Mouse (Mus musculus) 3134 (cell line): ENCODE results near the gene Snf8.
A peak's percentile ranks its signal among the peaks of the same experiment; 100 is the strongest.

Experiments
- DNase-seq: peaks from one replicate; pipeline ENCODE4 v3.0.0-alpha.2; 2011; ENCODE audit warnings: low spot score; ENCODE audit not compliant: insufficient read length; ENCODE audit errors: extremely low read depth

Gene Snf8

GRCm38 (mm10) chr11:96020622-96021021 is 14.1 kb upstream of the Snf8 start:
- DNase-seq: no peak

DNA sequence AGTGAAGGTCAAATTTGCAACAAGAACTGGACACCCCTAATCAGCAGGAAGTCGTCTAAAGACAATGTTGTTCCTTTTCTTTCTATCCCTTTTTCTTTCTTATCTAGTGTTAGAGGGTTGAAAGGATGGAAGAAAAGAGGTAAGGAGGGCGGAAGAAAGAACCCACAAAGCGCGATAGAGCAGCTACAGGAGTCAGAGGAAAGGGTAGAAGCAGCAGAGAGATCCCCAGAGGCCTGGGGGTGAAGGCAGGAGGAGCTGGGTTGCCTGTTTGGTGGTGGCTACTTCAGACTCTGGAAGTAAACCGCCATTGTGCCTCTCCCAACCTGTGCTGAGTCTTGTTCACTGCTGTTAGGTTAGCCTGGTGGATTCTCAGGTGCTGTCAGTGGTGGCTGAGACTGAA is 6.6 kb upstream of the Snf8 start:
- no peak for DNase-seq

- no peak for DNase-seq
Measured at GRCm38 (mm10) chr11:96030571-96030970, 4.1 kb upstream of the Snf8 start.

- no peak for DNase-seq
Measured at GRCm38 (mm10) chr11:96031701-96032100, 3.0 kb upstream of the Snf8 start.

- DNase-seq: peak; percentile 31
Measured at GRCm38 (mm10) chr11:96033264-96033663, 1.4 kb upstream of the Snf8 start.

GRCm38 (mm10) chr11:96034116-96034515 is 569 bp upstream of the Snf8 start:
- no peak for DNase-seq

DNA sequence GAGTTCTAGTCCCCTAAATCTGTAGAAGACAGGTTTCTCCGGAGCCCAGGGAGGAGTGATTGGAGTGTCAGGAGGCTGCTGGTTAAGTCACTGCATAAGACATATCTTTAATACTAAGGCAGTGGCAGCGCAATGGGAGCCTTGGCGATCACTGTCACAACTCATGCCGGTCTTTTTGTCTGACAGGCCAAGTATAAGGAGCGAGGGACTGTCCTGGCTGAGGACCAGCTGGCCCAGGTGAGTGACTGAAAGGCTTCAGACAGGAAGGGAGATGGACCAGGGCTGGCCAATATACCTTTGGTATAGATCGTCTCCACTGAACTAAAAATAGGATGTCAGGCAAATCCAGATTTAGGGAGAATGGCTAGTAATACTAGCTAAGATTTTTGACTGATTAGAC is 448 bp downstream of the Snf8 start:
- DNase-seq: no peak

- DNase-seq: no peak
Measured at GRCm38 (mm10) chr11:96037499-96037898, 2.8 kb downstream of the Snf8 start.

DNA sequence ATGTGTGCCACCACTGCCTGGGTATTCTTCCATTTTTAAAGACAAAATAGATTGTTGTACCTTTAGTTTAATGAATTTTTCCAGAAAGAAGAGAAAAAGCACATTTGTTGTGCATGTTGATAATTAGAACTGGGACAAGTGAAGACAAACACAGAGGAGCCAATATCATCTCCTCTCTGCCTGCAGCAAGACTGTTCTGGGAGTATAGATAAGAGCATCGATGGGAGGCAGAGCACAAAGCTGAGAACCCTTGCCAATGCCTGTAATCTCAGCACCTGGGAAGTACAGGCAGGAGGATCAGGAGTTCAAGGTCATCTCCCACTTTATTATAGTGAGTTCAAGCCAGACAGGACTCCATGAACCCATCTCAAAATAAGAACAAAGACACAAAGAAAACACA is 3.9 kb downstream of the Snf8 start:
- no peak for DNase-seq

GRCm38 (mm10) chr11:96044803-96045567 is 10.3 kb downstream of the Snf8 start:
- no peak for DNase-seq

DNA sequence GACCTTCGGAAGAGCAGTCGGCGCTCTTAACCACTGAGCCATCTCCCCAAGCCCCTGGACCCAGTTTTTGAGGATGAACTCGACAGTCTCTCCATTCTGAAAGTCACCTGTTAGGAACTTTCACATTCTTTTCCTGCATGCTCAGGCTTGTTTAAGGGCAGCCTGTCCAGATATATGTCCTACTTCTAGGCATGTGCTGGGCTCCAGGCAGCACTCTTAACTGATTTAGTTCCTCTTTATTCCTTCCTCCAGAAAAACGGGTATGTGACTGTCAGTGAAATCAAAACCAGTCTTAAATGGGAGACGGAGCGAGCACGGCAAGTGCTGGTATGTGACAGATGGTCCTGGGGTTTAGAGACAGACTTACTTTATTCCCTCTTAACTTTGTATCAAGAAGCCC is 11.3 kb downstream of the Snf8 start:
- DNase-seq: no peak

DNA sequence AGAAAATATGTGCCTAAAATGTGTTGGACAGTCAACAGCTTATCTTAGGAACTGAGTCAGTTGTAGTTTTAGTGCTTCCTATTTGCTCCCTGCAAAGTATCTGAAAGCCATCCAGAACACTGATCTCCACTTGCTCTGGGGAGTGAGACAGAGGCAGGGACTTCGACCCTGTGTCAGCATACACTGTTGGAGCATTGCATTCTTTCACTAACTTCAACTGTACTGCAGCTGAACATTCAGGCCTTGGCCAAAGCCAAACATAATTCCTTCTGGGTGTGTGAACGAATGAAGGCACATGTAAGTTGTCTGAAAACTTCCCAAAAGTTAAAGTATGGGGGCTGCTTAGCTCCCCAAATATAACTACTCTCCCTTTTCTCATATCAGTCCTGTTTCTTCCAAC is 12.1 kb downstream of the Snf8 start:
- DNase-seq: no peak

- no peak for DNase-seq
Measured at GRCm38 (mm10) chr11:96047469-96048373, 13.0 kb downstream of the Snf8 start.

DNA sequence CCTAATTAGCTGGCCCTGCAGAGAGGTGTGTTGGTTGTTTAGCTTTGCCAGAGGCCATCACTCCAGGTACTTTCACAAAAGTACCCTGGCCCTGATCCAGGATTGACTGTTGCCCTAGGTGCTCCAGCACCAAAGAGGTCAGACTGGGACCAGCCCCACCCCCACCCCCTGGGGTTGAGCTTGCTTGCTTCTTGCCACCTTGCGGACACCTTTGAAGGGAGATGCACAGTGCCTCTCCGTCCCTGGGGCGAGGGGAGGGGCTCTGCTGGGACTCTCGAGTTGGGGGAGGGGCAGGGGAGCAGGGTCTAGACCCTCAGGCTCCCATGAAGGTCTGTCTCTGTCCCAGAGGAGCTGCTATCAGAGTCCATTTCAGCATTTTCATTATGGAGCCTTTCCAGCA is 15.3 kb downstream of the Snf8 start:
- DNase-seq: no peak

DNA sequence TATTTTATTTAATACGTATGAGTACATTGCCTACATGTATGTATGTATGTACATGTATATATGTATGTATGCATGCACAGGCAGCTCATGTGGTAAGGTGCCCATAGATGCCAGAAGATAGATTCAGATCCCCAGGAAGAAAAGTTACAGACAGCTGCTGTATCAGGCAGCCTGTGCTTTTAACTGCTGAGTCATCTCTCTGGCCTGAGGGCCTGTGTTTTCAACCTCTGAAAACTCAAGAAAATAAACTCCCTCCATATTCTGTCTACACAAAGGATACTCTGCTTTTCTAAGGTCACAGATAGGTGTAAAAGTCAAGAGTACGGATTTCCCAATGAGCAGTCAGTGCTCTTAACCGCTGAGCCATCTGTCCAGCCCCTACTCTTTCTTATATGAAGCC is 16.2 kb downstream of the Snf8 start:
- DNase-seq: no peak

DNA sequence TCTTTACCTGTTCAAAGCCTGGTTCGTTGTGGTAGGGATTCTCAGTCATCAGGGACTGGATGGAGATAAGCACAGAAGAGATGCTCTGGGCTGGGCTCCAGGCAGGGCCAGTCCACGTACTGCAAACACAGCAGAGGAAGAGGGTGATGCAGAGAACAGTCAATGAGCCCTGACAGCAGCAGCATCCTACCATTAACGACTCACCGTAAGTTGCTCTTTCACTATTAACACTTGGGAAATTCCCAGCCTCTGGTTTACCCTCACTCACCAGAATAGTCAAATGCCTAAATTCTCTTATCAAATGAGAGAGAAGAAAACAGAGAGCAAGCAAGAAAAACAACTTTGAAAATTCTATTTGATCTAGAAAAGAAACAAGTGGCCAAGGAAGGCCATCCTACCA is 23.6 kb downstream of the Snf8 start:
- DNase-seq: no peak

- peak; percentile 70 for DNase-seq
Measured at GRCm38 (mm10) chr11:96064521-96065214, 30.0 kb downstream of the Snf8 start.

- DNase-seq: peak; percentile 94
Measured at GRCm38 (mm10) chr11:96065215-96065911, 30.7 kb downstream of the Snf8 start, which contains the start of gene Ube2z. Gene Ube2z, minus strand, starts transcription at chr11:96065388.

GRCm38 (mm10) chr11:96068231-96068630 is 33.5 kb downstream of the Snf8 start:
- no peak for DNase-seq

GRCm38 (mm10) chr11:96070353-96070752 is 35.7 kb downstream of the Snf8 start:
- DNase-seq: no peak

DNA sequence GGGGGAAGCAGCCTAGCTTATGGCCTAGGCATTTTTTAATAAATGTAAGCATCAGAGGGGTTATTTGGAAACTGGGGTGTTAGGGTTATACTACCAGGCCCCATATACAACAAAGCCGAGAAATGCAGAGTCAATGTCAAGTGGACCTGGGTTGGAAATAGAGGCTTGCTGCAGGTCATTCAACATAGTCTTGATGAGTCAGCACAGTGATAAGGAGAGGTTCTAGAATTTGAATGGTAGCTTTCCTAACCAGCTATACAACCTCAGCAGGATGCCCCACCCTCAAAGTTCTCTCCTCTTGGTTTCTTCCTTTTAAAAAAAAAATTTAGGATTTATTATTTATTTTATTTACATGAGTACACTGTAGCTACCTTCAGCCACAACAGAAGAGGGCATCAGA is 36.3 kb downstream of the Snf8 start:
- no peak for DNase-seq
